Mouse (Mus musculus) c-Kit-positive CD71-positive TER-119-negative erythroid progenitor cells, embryonic 14.5 days (primary cell): ENCODE measurements around the gene Asah2.
A peak's percentile ranks its signal among the peaks of the same experiment; 100 is the strongest.
"Not testable (repeated sequence)": the region's sequence is repeated elsewhere in the genome, so short reads cannot be mapped to it uniquely, and the experiment has no call there.

Experiments
- DNase-seq: peaks from one replicate; pipeline ENCODE4 v3.0.0-alpha.2; 2013; ENCODE audit warnings: low read depth

Asah2 gene

GRCm38 (mm10) chr19:32107771-32108306, at the start of gene Asah2:
Gene Asah2 (minus strand): TSS chr19:32108211.
- peak; percentile 33 for DNase-seq

GRCm38 (mm10) chr19:32157045-32157444, 49.0 kb upstream of the Asah2 start:
- peak; percentile 77 for DNase-seq

- DNase-seq: no peak
These were observed 44.5 kb upstream of the Asah2 start for GRCm38 (mm10) chr19:32152529-32152928.

GRCm38 (mm10) chr19:32148710-32149109, 40.7 kb upstream of the Asah2 start:
- DNase-seq: no peak

GRCm38 (mm10) chr19:32142383-32142782, 34.4 kb upstream of the Asah2 start:
- no peak for DNase-seq

GRCm38 (mm10) chr19:32138361-32139088, 30.5 kb upstream of the Asah2 start:
- DNase-seq: peak; percentile 50

- no peak for DNase-seq
These were observed 29.9 kb upstream of the Asah2 start for GRCm38 (mm10) chr19:32137904-32138303.

GRCm38 (mm10) chr19:32136888-32137625, 29.0 kb upstream of the Asah2 start:
- no peak for DNase-seq

GRCm38 (mm10) chr19:32131707-32132488, 23.9 kb upstream of the Asah2 start:
- DNase-seq: not testable (repeated sequence)

GRCm38 (mm10) chr19:32129281-32129680, 21.3 kb upstream of the Asah2 start:
- no peak for DNase-seq

GRCm38 (mm10) chr19:32127180-32127850, 19.3 kb upstream of the Asah2 start:
- DNase-seq: no peak

- DNase-seq: no peak
These were observed 16.1 kb upstream of the Asah2 start for GRCm38 (mm10) chr19:32124155-32124554.

- no peak for DNase-seq
These were observed 15.2 kb upstream of the Asah2 start for GRCm38 (mm10) chr19:32123196-32123595.

GRCm38 (mm10) chr19:32120798-32121197, 12.8 kb upstream of the Asah2 start:
- no peak for DNase-seq

- no peak for DNase-seq
These were observed 11.7 kb upstream of the Asah2 start for GRCm38 (mm10) chr19:32119666-32120065.

- no peak for DNase-seq
These were observed 10.5 kb upstream of the Asah2 start for GRCm38 (mm10) chr19:32118496-32118895.

GRCm38 (mm10) chr19:32117484-32118018, 9.5 kb upstream of the Asah2 start:
- no peak for DNase-seq

- DNase-seq: no peak
These were observed 4.1 kb upstream of the Asah2 start for GRCm38 (mm10) chr19:32111866-32112790.

GRCm38 (mm10) chr19:32106750-32107149, 1.3 kb downstream of the Asah2 start:
- no peak for DNase-seq

GRCm38 (mm10) chr19:32104217-32104616, 3.8 kb downstream of the Asah2 start:
- no peak for DNase-seq

- no peak for DNase-seq
These were observed 5.1 kb downstream of the Asah2 start for GRCm38 (mm10) chr19:32102976-32103300.
